Mouse (Mus musculus) heart, postnatal 10 days (tissue): ENCODE results near the gene Rasal2. TPM values are rescaled to one million over a fixed set of nuclear protein-coding genes. Genes with fewer than 3 reads are reported as not detected.
A peak's percentile ranks its signal among the peaks of the same experiment; 100 is the strongest.

Experiments
- DNase-seq, 2 experiments: peaks; one replicate each; pipeline ENCODE4 v3.0.0; 2021
- intact Hi-C: fragments of 180-260 bp; cut with DNase I; formaldehyde crosslinking; loops from one replicate; pipeline ENCODE4 v1.15.1; 2025
- total RNA-seq, 2 experiments: library from RNA; stranded (reverse); gene quantifications; 2 replicates each; pipeline ENCODE4 v1.2.3; 2021

Rasal2 gene
- total RNA-seq, 2 experiments from 2014 or later: 33.3 to 34.2 TPM

DNA sequence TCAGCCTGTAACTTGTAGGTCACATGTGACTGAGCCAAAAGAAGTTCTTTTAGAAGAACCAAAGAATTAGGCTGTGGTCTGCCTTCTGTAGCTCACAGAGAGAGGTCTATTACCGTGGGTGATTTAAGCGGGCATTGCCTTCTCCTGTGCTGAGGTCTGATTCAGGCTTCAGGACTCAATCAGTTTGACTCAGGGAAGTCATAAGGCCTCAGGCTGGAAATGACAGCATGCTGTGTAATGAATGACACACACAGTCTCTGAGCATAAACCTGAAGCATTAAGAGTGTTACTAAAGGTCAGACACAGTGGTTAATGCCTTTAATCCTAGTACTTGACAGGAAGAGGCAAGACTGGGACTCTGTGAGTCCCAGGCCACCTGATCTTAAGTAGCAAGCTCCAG is 31.7 kb downstream of the Rasal2 start:
- intact Hi-C loops: no loop called here
- DNase-seq: no peak

DNA sequence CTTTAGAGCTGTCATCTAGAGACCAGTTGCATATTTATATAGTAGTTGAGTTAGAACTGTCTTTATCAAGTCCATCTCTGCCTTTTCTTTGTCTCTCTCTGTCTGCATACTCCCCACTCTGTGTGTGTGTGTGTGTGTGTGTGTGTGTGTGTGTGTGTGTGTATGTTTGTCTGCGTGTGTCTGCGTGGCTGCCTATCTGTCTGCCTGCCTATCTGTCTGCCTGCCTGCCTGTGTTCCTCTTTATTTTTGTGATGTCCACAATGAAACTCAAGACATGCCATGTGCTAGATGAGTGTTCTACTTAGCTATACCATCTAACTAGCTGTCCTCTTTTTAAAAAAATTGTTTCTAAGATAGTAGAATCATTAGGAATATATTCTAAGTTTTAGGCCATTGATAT is 42.0 kb downstream of the Rasal2 start:
- intact Hi-C loops: no loop called here
- DNase-seq: no peak

DNA sequence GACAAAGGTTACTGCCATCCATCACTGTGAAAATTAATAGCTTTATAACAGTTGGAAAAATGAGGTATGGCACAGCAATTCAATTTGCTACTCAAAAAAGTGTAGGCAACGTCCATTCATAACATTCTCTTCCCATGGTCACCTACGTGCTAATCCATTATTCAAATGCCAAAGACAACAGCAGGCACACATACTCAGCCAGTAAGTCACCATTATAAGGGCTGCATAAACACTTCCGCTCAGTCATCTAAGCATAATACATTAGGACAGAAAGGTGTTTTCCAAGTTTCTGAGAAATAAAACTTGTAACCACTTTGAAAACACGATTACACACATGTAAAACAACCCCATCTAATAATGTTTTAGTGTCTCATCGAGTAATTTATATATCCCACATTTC is 44.1 kb downstream of the Rasal2 start:
- DNase-seq: no peak
- intact Hi-C loops: no loop called here

DNA sequence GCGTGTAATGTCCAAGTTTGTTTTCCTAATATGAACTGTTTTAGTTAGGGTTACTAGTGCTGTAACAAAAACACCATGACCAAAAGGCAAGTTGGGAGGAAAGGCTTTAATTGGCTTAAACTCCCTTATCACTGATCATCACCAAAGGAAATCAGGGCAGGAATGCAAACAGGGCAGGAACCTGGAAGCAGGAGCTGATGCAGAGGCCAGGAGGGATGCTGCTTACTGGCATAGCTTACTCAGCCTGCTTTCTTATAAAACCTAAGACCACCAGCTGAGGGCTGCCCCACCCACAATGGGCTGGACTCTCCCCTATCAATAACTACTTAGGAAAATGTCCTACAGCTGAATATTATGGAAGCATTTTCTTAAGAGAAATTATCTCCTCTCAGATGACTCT is 65.7 kb downstream of the Rasal2 start:
- no peak for DNase-seq
- intact Hi-C loops: loop anchor here (1.0 kb wide), 1 partner anchor 31 kb away; no protein-coding TSS in a partner anchor

DNA sequence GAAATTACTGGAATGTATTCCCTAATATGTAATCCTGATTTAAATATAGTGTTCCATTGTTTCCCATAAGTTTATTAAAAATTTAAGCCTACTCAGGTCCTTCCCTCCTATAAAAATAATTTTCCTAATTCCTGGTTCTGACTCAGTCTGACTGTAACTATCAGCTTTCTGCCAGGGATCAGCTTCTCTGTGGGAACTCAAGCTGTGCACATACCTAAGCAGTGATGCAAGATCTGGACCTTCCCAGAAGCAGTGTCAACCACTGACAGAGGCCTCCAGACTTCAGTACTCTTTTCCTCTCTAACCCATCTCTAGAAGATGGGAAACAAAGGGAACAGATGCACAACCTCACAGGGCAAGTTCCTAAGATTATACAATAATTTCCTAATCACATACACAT is 68.9 kb downstream of the Rasal2 start:
- peak; percentile 36 to 40 for DNase-seq
- intact Hi-C loops: no loop called here

DNA sequence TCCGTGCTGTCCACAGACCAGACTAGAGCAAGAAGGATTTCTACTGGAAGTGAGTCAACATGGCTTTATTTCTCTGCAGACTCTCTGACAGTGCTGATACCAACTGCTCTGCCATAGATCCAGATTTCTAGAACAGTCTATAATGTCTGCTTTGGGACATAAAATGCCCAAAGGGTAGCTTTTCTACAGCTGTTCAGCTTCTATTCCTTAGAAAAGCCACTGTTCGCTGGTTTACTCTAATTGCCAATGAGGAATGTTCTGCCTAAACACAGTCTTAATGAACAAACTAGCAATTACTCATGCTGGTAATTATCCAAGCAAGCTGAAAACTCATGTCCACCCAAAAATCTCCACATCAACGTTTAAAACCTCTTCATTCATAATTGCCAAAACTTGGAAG is 77.6 kb downstream of the Rasal2 start:
- DNase-seq: no peak
- intact Hi-C loops: no loop called here

DNA sequence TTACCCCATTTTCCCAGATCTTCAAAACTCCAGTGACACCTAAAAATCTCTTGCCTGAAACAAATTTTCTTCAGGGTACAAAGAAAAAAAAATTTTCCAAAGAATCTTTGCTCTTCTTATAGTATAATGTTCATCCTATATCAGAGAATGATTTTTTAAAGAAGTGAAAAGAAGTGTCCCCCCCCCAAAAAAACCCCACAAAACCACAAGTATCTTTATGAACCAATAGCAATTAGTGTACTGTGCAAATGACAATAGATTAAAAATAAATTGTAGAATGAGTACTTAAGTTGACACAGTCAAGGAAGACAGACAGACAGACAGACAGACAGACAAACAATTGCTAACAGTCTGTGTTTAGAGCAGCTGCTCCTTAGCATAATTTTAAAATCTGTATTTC is 84.3 kb downstream of the Rasal2 start:
- DNase-seq: no peak
- intact Hi-C loops: no loop called here

DNA sequence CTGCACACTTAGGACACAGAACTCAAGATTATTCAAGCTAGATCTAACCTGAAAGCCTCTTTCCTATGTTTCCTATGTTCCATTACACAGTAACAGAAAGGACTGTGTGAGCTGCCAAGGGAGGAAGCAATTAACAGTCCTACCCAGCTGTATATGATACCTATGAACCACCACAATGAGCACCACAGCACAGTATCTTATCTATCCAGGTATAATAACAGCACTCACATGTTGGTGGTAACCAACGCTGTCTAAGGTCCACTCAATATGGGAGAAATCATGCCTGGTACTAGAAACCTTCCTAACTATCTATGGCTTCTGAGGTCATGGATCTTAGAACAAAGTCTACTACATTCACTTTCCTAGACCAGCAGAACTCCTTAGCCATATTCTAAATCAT is 89.3 kb downstream of the Rasal2 start:
- DNase-seq: no peak
- intact Hi-C loops: no loop called here

DNA sequence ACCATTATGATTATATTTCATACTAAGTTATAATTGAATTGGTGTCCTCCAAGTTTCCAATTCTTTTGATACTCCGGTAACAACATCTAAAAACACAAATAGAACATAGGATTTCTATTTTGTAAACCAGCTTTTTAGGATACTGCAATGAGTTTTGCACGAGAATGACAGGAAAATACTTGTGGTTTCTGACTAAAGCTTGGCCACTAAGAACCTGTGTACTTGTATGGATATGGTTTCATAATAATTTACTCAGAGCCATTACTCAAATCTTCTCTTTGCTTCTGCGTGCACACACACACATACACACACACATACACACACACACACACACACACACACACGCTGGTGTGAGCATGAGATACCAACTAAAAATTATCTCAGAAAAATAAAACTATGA is 93.5 kb downstream of the Rasal2 start:
- intact Hi-C loops: no loop called here
- no peak for DNase-seq

DNA sequence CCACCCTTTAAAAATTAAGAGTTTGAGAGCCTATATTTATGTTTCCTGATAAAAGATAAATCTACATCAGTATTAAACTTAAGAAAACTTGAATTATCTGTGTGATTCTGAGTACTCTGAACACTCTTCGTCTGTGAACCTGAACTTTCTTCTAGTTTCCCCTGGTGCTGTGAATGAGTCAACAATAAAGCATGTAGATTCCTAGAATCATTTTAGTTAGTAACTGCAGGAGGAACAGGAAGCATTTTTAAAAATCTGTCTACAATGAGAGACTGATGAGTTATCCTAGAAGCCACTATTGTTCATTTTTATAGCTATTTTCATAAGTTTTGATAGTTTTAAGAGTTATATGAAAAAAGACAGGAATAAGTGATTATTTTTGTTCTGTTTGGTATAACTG is 111.1 kb downstream of the Rasal2 start:
- intact Hi-C loops: no loop called here

DNA sequence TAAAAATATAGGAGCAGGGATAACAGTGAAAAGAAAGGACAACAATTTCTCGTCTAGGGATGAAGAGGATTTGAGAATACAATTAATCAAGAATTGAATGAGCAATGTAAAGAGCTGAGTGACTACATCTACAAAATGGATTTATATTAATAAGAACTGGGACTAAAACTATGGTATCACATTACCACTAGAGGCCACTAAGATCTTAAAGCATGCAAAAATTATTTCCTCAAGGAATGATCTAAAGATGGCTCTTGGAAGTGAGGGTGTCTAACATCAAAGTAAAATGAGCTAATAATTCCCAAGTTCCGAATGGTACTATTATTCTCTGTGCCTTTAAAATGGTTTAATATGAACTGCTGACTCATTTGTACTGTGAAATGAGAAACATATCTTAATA is 112.8 kb downstream of the Rasal2 start:
- intact Hi-C loops: loop anchor here (2.0 kb wide), 2 partner anchors 147 to 237 kb away; no protein-coding TSS in a partner anchor

More for the DNA sequence above, 111.1 kb downstream of the Rasal2 start:
- DNase-seq: no peak

DNA sequence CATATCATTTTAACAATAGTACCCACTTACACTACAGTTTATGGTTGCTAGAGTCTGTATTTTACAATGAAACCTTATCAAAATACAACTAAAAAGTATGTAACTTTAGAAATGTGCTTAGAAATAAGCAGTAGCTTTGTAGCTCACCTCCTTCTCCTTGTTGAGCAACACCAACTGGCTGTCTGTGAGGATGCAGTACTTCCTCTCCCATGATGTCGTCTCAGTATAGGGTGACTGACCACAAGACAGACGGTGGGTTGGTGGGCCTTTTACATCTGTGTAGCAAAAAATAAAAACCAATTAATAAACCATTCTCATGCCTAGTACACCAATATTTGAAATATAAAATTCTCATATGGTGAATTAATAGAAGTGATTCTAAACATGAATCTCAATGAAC is 113.4 kb downstream of the Rasal2 start:
- DNase-seq: no peak
- intact Hi-C loops: loop anchor here (2.0 kb wide), 2 partner anchors 148 to 238 kb away; no protein-coding TSS in a partner anchor

More for the DNA sequence above, 112.8 kb downstream of the Rasal2 start:
- DNase-seq: no peak

DNA sequence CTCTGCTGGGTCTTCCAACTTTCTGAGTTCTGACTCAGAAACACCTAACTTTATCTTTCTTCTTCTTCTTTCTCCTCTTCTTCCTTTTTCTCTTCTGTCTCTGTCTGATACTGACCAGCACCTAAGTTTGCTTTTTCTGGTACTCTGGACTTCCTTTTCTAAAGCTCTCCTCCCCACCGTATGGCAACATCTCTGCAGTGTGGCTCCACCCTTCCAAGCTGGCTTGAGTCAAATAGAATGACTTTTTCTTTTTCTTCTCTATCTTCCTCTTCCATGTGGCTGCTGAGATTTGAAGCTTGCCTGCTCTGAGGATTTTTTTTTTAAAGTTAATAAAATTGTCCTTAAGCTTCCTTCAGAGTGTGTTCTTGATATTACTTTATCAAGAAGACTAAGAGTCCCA is 115.3 kb downstream of the Rasal2 start:
- intact Hi-C loops: no loop called here
- DNase-seq: no peak

DNA sequence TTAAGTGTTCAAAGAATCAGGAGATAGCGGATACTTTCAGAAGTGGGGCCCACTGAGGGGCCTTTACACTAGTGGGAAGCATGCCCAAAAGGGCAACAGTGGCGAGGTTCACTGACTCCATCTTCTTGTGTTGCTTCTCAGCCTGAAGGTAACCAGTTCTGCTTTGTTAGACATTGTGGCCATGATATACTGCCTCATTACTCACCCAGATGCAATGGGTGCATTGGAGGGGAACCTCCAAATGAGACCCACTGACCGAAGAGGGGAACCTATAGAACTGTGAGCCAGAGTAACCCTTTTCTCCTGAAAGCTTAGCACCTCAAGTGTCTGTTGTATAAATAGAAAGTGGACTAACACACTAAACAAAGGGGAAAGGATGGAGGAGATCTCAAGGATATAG is 116.5 kb downstream of the Rasal2 start:
- no peak for DNase-seq
- intact Hi-C loops: no loop called here

DNA sequence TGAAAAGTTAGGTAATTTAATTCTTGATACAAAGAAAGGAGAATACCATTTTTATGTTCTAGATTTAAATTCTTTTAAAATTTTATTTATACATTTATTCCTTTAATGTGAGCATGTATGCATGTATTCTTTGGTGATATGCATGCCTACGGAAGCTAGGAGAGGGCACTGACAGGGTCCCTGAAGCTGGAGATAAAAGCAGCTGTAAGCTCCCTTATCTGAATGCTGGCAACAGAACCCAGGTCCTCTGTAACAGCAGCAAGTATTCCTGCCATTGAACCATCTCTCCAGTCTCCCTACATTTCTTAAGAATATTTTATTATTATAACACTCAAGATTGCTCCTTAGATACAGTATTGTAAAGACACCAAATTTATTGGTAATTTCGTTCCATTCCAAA is 122.2 kb downstream of the Rasal2 start:
- no peak for DNase-seq
- intact Hi-C loops: no loop called here

DNA sequence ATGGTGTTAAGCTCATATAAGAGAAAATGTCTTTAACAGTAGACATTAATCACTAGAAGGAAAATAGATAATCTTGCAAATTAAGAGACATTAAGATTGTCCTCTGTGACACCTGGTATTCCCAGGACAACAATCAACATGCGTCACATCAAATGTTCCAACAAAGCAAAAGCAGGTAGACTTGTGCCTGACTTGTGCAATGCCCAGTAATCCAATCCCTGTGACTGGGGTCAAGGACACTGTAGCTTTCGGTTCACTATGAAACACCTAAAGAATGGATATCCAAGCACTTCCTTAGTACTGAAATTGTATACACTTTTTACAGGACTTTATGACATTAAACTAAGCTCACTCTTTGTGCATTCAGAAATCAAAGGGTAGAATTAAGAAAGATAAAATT is 123.1 kb downstream of the Rasal2 start:
- intact Hi-C loops: no loop called here
- no peak for DNase-seq

DNA sequence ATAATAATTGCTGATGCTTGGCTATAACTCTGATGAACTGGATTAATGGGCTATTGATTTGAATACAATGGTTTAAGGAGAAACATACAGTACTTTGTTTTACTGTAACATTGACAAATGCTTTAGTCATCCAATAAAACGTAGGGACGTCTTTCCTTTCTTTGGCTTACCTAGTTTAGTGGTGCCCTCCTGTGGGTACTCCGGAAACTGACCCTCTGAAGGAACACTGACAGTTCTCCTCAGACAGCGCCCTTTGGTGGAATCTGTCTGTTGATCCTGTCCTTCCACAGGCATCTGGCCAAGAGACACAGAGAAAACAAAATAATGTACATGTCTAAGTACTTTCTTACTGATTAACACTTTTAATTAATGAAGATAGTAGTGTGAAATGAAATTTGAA is 125.8 kb downstream of the Rasal2 start:
- intact Hi-C loops: no loop called here
- peak; percentile 56 to 72 for DNase-seq

DNA sequence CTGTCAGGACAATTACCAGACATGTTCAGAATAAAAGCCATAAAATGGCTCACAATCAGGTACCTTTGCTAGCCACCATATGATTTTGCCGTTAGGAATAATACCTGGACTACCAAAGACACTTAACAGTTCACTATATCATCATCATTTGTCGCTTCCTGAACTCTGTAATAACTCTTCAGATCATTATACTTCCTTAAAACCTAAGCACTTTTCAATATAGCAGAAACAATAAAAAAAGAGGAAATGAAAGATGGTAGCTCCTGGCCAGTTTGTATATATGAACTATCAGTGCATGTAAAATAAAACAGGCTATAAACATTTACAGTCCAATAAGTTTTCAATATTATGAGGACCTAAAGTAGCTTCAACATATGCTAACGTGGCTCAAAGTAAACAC is 127.0 kb downstream of the Rasal2 start:
- intact Hi-C loops: no loop called here
- no peak for DNase-seq

DNA sequence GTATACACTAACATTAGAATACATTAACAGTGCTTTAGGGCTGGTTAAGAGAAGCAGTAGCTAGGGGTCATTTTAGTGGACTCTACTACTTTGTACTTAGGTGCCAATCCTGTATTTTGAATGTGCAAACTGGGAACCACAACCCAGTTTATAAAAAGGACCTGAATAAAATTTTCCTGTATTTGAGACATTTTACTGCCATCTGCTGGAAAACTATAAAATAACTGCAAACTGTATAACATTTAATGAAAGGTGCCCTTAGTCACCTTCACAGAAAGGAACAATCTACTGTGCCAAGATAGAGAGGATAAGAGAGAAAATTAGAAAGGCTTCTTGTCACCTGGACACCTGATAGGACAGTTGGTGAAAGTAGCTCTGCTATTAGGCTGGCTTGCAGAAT is 131.6 kb downstream of the Rasal2 start:
- peak in 1 of 2 experiments; percentile 10 for DNase-seq

DNA sequence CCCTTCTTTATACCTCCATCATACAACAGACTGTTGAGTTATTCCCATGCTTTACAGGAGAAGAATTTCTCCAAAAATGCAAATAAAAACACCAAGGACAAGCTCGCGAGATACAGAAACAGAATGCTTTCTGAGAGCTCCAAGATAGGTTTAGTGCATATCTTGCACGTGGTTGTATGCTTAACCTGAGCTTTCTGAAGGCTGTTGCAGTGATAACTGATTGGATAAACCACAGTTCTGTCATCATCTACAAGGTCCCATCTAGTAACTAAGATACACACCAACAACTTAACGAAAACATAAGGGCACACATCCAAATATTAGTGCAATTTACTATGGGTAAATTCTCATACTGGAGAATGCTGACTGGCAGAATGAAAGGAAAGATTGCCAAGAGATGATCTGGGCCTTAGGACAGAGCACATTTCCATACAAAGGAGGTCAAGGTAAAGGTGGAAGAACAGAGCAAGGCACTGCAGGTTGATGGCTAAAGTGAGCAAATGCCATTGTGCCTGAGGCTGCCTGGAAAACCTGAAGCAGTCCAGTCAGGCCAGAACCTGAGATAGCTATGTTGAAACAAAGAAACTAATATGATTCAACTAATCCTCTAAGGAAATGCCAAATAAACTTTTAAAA is 136.6 kb downstream of the Rasal2 start:
- intact Hi-C loops: loop anchor here (5.0 to 10.0 kb wide), 2 partner anchors 108 to 531 kb away; no protein-coding TSS in a partner anchor
- DNase-seq: no peak

More for the DNA sequence above, 131.6 kb downstream of the Rasal2 start:
- intact Hi-C loops: loop anchor here (2.0 to 5.0 kb wide), 3 partner anchors 128 to 363 kb away; no protein-coding TSS in a partner anchor

DNA sequence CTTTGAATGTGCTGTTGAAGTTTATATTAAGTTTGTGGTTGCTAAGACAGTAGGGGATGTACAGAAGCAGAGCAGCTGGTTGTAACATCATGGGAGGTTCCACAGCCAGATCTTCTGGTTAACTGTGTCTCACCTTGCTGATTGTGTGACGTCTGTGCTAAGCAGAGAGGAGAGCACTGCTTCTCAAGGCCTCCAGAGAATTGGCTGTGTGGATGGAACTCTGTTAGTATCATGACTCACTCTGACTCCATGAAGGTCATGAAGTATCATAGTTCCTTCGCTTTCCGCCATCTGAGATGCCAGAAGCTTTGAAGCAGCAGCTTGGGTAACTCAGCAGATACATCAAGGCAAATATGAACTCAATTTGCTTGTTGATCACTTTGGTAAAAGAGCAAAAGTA is 144.5 kb downstream of the Rasal2 start:
- intact Hi-C loops: no loop called here
- no peak for DNase-seq

DNA sequence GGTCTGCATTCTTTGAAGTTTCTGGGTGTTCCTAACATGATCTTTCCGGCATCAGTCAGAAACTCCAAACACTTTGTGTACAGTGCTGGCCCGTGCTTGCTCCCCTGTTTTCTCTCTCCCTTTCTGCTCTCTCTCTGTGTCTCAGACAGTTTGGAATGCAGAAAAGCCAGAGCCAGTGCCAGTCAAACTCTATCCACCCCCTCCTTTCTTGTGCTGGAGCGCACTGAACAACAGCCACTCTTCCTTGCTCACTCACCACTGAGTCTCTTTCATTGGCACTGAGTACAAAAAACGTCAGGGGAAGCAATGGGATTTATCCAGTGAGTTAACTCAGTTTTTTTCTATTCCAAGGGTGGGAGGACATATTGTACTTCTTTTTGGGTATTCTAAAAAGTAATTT is 155.8 kb downstream of the Rasal2 start:
- DNase-seq: peak; percentile 57 to 66

DNA sequence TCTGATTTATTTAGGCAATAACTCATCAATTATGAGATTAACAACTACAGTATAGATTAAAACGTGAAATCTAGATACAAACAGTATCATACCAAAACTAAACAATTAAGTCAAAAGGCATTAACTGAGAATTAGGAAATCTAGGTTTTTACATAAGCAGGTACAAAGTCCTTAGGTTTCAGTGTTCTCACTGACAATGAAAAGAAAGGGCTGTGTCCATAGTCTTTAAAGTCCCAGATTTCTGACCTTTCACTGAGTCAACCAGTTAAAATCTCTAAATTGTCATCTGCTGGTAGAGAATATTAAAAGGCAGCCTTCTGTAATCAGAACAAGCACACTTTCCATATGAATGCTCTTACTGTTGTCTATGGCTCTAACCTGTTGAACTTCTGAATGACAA is 156.6 kb downstream of the Rasal2 start:
- no peak for DNase-seq
- intact Hi-C loops: no loop called here

More for the DNA sequence above, 155.8 kb downstream of the Rasal2 start:
- intact Hi-C loops: no loop called here
